Mouse (Mus musculus) testis, adult 2 months (tissue): ENCODE measurements around the gene Spry1.

Experiments used
- CTCF ChIP-seq: fragments of 200-500 bp; IDR thresholded peaks from 2 replicates; pipeline ENCODE4 v1.5.1; 2012; ENCODE audit warnings: low read depth, mild to moderate bottlenecking, inconsistent platforms, low read length, moderate library complexity; ENCODE audit not compliant: control insufficient read depth, insufficient read depth, insufficient replicate concordance
- POLR2A ChIP-seq: fragments of 200-500 bp; IDR thresholded peaks from 2 replicates; pipeline ENCODE4 v1.6.1; 2012; ENCODE audit warnings: low read depth, mild to moderate bottlenecking, inconsistent platforms, low read length, moderate library complexity; ENCODE audit not compliant: control insufficient read depth

GRCm38 (mm10) chr3:37645061-37645460 is 5.3 kb downstream of the Spry1 start:
- TF ChIP-seq CTCF (no peak), POLR2A (no peak)
